ENCODE assay signal across 19 mouse cellular contexts in the genomic region with DNA sequence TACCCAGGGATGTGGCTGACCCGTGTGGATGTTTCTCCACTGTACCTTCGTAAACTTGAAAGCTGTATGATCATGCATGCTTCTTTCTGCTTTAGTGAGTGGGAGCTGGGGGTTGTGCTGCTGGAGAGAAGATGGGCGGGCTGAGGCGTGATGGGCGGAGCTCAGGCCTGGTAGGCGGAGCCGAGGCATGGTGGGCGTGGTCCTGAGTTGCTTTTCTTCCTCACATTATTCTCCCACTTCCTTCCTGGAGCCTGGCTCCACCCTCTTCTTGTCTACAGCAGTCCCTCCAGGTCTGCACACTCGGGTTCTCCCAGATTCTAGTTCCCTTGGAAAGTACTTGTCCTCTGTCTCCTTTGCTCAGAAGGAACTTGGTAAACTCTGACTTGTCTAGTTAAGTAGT.
"Had no signal": no experiment of that assay in that cellular context is flagged by ENCODE, and none has a peak within 500 bp of the region (broad histone marks: within the 10 kb centered on the region; RNA-seq: fewer than 3 reads in every experiment).

No protein-coding gene starts in this region.

- H3K27ac ChIP-seq: limb, embryonic 12.5 days; limb, embryonic 15.5 days; liver, embryonic 12.5 days; liver, embryonic 15.5 days; lung, embryonic 15.5 days; midbrain, embryonic 10.5 days; midbrain, embryonic 13.5 days; neural tube, embryonic 13.5 days had no signal

- ATAC-seq: liver, embryonic 12.5 days; midbrain, embryonic 13.5 days; midbrain, embryonic 16.5 days had no signal

- H3K36me3 ChIP-seq: limb, embryonic 12.5 days; limb, embryonic 15.5 days; liver, embryonic 12.5 days; liver, embryonic 15.5 days; lung, embryonic 15.5 days; midbrain, embryonic 10.5 days; midbrain, embryonic 13.5 days; neural tube, embryonic 13.5 days had no signal

- H3K4me1 ChIP-seq: limb, embryonic 12.5 days; limb, embryonic 15.5 days; liver, embryonic 12.5 days; liver, embryonic 15.5 days; lung, embryonic 15.5 days; midbrain, embryonic 10.5 days; midbrain, embryonic 13.5 days; neural tube, embryonic 13.5 days had no signal

- H3K9me3 ChIP-seq: limb, embryonic 12.5 days; limb, embryonic 15.5 days; liver, embryonic 12.5 days; liver, embryonic 15.5 days; lung, embryonic 15.5 days; midbrain, embryonic 10.5 days; midbrain, embryonic 13.5 days; neural tube, embryonic 13.5 days had no signal

- H3K27me3 ChIP-seq: limb, embryonic 15.5 days; liver, embryonic 12.5 days; liver, embryonic 15.5 days; lung, embryonic 15.5 days; midbrain, embryonic 13.5 days; neural tube, embryonic 13.5 days had no signal

- H3K9ac ChIP-seq: limb, embryonic 12.5 days; limb, embryonic 15.5 days; liver, embryonic 12.5 days; liver, embryonic 15.5 days; lung, embryonic 15.5 days; midbrain, embryonic 13.5 days; neural tube, embryonic 13.5 days had no signal

- H3K4me2 ChIP-seq: limb, embryonic 12.5 days; limb, embryonic 15.5 days; liver, embryonic 12.5 days; liver, embryonic 15.5 days; lung, embryonic 15.5 days; midbrain, embryonic 13.5 days; neural tube, embryonic 13.5 days had no signal

- H3K4me3 ChIP-seq: limb, embryonic 12.5 days; limb, embryonic 15.5 days; liver, embryonic 12.5 days; liver, embryonic 15.5 days; lung, embryonic 15.5 days; midbrain, embryonic 10.5 days; midbrain, embryonic 13.5 days; myocyte; neural tube, embryonic 13.5 days had no signal

- DNase-seq: kidney, adult 9 months; kidney, postnatal 14 days; left cerebral cortex, postnatal 4 days; lung, adult 18-20 months; lung, postnatal 10 days; lung, postnatal 36 days; retina, postnatal 1 day; thymus, adult 18-20 months; thymus, postnatal 14 days had no signal
